Mouse (Mus musculus): ENCODE data around the gene Gpc6.
A peak's percentile ranks its signal among the peaks of the same experiment; 100 is the strongest.

The Gpc6 gene

DNA sequence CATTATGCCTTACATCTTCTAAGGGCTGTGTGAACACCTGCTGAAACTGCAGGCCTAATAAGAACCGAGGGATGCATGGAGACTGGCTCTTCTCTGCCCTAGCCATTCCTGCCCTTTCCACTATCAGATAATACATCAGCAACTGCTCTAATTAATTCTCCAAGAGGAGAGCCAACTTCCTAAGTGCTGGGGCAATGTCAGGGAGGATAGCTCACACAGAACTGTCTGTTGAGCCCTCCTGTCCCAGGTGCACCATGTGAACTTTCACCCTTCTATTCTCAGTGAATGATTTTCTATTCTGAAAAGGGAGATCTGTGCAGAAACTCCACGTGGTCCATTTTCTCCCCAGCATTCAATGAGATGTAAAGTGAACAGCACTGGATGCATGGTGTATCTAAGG, 136.0 kb downstream of the Gpc6 start:
- no peak for DNase-seq (ENCODE audit: low read depth, low spot score)

DNA sequence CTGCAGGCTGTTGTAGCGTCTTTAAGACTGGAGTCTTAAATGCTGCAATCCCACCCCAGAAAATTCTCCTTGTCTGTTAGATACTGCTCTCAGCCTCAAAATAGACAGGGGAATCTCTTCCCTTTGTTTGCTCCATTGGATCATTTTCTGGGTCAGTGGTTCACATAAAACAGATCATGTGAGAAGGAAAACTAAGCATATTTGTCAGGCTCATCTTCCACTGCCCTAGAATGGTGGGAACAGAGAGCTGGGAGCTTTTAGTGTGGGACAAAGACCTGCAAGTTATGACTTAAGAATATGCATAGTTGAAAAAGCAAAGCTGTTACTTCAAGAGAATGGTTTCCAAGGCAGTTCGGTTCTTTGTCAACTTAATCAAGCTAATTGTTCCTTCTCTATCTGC, 136.4 kb downstream of the Gpc6 start:
- no peak for DNase-seq (ENCODE audit: low read depth, low spot score)

DNA sequence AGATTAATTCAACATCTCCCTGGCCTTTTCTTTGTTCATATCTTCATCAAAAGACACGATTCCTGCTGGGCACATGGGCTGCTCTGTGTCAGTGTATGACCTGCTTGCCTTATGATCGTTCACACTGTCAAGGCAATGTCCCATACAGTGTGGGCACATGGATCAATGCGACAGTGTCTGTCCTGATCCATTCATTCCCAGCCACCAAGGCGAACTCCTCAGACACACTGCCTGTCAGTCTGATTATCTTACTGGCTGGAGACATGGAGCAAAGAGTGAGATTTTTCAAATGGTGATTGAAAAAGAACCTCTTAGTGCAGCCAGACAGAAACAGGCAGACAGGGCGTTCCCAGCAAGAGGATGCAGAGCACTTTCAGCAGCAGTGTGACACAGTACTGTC, 143.1 kb downstream of the Gpc6 start:
- no peak for DNase-seq (ENCODE audit: low read depth, low spot score)

DNA sequence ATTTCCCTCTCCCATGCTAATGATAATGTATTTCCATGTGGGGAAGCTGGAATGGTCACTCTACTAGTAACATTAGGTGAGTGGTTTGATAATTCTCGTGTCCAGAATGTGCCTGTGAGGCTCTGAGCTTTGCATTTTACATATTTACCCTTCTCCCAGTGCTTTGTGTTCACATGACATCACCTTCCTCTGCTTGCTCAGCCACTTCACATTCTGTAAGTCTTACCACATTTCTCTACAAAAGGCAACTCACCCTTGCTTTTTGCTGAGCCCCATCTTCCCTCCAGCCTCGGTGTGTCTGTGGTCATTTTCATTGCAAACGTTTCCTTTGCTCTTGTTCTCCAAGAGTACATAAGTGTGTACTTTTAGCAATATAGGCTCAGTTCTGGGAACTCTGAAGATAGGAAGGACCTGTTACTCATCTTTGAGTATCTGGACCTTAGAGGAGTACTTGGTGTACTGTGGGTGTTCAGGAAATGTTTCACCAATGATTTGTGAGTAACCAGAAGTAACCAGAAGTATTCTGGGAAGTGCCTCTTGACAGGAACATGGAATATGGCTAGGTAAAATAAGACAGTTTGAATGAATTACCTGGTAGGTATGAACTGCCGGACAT, 145.5 kb downstream of the Gpc6 start:
- no peak for DNase-seq (ENCODE audit: low read depth, low spot score)

DNA sequence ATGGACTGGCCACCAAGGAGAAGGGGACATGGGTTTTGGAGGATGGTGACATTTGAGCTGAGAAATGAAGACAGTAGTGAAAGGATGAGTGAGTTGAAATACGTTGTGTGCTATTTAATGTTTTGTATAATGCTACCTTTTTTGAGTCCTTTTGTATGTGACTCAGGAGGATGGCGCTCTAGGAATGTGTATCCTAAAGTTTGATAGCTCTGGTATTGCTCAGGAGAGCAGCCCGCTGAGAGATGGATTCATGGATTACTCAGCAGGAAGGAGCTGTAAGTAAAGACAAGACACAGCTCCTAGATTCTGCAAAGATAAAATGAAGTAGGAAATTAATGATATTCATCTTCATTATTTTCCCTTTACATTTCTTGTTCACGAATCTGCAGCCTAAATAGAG, 168.5 kb downstream of the Gpc6 start:
- no peak for DNase-seq (ENCODE audit: low read depth, low spot score)

DNA sequence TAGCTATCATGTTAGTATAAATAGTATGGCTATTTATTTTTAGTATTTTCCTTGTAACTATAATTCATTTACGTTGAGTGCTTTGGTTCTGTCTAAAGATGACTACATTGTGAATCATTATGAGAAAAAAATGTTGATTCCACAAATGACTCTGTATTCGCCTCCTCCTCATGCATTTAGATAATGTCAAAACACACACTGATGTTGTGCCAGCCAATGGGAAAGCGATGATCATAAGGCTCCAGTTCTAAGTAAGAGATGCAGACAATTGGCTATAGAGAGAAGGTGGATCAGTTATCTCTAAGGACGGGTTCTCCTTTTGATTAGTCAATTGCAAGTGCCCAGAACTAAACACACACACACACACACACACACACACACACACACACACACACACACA, 181.8 kb downstream of the Gpc6 start:
- DNase-seq (ENCODE audit: low read depth, low spot score): no peak

DNA sequence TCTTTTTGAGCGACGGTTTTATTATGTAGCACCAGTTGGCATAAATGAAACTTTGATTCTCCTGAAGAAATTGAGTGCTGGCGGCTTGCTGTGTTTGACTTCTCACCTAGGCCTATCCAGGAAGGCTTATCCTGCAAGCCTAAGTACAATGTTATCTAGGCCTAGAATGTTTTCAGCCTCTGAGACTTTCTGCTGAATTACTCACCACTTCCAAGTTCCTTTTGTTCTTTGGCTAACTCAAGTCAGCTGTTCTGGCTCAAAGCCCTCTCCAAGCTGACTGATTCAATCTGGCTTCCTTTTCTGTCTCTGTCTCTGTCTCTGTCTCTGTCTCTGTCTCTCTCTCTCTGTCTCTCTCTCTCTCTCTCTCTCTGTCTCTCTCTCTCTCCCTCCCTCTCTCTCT, 188.0 kb downstream of the Gpc6 start:
- no peak for DNase-seq (ENCODE audit: low read depth, low spot score)

DNA sequence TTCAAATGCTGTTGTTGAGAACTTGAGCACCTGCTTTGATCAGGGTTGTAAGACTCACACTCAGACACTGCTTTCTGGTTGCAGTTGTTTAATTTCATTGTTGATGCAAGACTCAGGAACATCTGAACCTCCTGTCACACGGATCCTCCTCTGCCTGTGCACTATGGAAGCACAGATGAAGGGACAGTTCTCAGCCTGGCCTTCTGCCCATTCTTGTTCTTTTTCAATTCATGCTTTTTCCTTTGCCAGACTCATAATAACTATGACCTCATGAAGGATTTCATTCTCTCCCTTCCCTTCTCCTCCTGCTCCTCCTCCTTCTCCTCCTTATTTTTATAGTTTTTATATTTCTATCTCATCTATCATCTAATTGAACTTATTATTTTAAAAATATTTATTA, 196.9 kb downstream of the Gpc6 start:
- DNase-seq (ENCODE audit: low read depth, low spot score): no peak

DNA sequence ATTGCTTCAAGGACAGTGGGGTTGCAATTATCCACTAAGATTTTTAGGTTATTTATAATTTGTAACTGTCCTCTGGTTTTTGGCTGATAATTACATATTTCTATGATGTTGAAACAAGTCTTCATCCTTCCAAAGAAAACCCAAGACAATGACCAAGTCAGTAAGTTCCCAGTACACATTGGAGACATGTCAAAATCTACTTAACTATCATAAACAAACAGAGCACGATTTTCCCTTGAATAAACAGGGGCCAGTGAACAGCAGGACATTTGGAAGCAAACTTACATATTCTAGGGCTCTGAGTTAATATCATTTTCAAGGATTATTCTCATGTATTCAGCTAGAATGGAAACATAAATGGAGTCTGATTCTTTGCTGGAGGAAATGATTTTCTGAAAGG, 205.2 kb downstream of the Gpc6 start:
- no peak for DNase-seq (ENCODE audit: low read depth, low spot score)

DNA sequence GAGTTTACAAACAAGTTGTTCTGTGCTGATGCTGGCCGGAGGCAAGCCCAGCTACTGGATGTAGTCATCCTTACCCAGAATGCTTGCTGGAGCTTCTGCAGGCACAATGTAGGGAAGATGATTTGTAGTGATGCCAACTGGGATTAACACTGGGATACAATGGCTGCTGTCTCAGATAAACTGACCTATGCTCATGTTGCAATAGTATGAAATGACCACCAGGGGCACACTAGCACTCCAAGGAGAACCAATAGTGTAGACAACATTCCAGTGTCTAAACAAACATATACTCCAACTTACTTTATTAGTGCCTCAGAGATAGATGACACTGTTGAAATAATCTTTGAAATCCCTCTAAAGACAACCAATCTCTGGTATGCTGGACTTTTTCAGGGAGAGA, 206.2 kb downstream of the Gpc6 start:
- no peak for DNase-seq (ENCODE audit: low read depth, low spot score)

DNA sequence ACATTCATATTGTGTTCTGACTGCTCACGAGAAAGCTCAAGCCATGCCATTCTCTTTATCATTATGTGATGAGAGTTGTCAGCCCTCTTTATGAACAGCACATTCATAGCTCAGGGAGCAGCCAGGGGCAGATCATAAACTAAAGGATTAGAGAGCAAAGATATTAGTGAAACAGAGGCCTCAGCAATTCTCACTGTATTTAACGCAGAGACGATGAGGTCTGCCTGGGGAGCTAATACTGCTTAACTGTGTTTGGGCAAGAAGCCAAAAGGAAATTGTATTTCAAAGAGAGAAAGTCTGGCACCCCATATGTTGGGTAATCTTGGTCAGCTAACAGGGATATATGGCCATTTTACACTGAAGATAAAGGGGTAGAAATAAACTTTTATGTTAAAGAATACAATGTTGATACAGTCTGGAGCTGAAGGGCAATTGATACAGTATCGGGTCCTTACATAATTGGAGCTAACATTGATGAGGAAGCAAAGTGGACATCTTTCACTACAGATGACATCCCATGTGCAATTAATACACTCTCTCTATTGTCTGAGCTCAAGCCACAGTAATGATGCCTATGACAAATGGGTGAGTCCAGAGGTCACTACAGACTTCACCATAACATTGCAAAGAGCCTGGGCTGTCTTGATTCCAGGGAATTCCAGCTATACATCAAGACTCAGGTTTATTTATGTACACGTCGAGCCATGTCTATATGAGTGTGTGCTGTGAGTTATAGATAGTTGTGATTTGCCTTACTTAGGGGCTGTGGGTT, 216.1 kb downstream of the Gpc6 start:
- DNase-seq (ENCODE audit: low read depth, low spot score): no peak

DNA sequence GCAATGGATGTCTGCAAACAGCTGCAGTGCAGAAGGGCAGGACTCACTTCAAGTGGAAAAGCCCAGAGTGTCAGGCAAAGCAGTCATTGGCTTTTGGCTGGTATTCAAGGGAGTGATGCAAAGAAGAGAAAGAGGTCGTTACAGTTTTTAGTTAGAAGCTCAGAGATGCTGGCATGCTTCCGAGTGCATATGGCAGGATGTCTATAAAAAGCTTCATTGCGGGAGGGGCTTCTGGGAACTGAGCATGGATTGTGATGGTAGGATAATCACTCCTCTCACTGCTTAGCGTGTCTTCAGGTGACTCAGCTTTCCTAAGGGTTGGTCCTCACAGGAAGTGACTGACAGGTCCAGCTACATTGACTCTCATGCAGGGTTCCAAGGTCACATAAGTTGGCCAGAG, 221.0 kb downstream of the Gpc6 start:
- no peak for DNase-seq (ENCODE audit: low read depth, low spot score)

DNA sequence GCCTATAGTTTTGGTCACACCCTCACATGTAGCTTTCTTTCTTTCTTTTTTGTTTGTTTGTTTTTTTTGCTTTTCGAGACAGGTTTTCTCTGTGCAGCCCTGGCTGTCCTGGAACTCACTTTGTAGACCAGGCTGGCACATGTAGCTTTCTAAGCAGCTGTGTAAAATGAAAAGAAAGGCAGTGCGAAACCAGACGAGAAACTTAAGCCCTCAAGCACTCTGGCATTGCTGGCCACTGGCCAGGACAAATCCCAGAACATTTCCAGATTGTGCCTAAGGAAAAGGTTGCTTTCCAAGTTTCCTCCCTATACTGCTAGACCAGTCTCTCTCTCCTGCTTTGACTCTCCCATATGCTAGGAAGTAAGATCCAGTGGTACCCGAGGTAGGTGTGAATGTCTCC, 221.6 kb downstream of the Gpc6 start:
- DNase-seq (ENCODE audit: low read depth, low spot score): no peak

DNA sequence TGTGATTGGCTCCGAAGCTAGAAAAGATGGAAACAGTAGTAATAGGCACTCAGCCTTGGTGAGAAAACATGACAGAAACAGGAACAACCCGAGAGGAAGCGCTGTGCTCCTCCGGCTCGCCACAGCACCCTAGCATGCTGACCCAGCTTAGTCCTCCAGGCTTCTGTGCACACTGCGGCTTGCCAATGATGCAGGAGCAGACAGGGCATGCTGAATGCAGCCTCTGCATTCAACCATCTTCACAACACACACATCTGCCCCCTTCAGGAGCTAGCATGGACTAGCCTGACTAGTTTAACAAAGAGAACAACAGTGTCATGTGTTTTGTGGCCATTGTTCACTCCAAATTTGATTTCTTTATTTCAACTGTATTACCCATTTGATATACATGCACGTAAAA, 226.5 kb downstream of the Gpc6 start:
- DNase-seq (ENCODE audit: low read depth, low spot score): no peak

DNA sequence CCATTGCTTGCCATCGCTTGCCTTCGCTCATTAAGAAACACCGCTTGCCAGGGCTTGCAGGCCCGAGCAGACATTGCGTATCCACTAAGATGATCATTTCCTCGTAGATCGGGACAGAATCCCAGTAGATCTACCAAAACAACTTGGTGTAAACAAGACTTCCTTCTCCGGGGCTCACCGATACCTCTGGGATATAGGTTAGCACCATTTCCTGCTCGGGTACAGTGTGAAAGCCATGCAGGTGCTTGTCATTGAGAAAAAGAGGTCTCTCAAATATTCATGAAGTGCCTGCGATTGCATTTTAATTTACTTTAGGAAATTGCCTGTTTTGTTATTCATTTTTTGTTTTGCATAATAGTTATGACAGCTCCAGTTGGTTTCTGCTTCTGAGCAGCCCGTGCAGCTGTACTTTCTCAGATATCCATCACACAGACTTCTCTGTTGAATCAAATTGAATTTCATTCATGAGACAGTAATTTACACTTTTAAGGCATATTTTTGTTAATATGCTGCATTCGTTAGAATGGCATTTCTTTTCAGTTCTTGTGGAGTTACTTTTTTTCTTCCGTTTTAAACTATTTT, 230.9 kb downstream of the Gpc6 start:
- no peak for DNase-seq (ENCODE audit: low read depth, low spot score)

DNA sequence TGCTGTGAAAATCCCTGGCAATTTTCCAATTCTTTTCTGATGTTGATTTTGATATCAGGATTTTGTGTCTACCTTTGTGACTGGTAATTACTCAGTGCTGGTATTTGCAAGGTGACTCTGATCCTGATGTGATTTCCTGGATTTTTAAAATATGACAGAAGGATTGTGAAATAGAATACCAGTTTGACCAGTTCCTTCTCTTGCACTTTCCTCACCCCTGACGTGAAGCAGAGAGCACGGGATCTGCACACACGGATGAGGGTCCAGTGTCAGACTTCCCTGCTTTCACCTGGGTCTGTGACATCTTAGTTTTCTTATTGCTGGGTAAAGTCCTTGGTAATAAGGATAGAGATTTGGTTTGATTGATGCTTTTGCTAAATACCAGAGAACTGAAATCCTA, 232.3 kb downstream of the Gpc6 start:
- no peak for DNase-seq (ENCODE audit: low read depth, low spot score)

DNA sequence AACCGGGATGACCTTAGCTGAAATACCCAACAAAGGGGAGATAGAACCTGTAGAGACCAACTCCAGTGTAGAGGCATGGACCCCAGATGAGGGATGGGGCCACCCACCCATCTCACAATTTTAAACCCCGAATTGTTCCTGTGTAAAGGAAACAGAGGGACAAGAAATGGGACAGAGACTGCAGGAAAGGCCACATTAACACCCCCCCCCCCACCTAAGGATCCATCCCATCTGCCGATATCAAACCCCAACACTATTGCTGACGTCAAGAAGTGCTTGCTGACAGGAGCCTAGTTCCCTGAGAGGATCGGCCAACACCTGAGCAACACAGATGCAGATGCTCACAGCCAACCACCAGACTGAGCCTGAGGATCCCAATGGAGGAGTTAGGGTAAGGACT, 241.2 kb downstream of the Gpc6 start:
- DNase-seq (ENCODE audit: low read depth, low spot score): no peak

DNA sequence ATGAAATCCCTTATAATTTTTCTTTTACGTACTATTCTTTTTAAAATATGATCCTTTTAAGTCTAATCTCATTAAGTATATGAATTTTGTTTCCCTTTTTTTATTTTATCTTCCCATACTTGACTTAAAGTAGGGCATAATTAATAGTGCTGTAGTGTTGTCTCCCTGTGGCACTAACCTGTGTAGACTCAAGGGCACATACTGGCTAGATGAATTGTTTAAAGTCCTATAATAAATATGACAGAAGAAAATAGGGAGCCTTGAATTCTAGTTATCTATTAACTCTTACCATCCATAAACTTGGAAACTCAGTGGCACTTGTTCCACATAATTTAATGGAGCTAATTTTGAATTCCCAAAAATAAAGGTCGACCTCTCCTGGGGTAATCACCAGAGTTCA, 268.2 kb downstream of the Gpc6 start:
- no peak for DNase-seq (ENCODE audit: low read depth, low spot score)

DNA sequence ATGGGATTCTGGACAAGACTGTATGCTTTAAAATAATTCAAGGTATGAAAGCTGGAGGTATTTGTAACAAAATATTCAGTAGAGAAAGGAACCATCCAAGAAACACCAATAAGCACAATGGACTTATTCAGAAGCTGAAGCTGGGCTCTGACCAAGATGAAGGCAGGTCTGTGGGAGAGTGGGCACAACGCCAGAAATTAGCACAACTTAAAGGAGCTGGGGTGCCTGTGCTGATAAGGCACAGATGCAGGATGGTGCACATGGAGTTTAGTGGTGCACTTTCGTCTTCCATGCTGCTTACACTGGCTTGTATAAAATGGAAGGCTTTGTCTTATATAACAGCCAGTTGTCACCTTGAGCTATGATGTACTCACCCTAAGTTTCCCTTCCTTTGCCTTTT, 276.9 kb downstream of the Gpc6 start:
- DNase-seq (ENCODE audit: low read depth, low spot score): no peak

DNA sequence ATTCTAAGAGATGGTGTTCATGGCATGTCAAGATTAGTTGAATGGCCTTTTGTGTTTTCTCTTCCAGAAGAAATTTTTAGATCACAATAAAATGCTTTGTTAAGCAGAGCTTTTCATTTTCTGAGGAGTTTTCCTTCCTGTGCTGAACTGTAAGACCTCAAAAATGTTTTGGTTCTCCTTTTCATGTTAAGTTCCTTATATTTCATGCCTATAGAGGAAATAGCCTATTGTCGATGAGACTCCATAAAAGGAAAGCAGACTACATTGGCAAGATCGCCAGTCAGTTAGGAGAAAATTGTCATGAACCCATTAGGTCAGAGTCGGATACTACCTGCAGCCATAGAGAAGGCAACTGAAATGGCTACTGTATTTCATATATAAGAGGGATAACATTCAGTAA, 278.8 kb downstream of the Gpc6 start:
- no peak for DNase-seq (ENCODE audit: low read depth, low spot score)

DNA sequence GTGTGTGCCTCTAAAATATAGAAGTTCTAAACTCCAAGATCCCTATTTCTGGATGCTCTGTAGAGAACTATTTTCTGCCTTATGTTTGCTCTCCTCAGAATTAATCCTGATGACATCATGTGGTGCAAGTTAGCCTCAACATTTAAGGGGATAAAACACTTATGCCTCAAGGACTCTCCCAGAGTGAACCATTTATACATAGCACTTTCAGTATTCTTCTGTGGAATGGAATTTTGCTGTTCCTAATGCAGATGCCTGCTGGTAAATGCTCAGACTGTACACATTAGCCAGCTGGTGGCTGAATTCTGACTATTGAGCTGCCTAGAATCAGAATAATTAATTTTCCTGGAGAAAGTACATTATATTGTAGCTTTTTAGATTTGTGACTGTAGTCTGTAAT, 289.3 kb downstream of the Gpc6 start:
- DNase-seq (ENCODE audit: low read depth, low spot score): no peak

DNA sequence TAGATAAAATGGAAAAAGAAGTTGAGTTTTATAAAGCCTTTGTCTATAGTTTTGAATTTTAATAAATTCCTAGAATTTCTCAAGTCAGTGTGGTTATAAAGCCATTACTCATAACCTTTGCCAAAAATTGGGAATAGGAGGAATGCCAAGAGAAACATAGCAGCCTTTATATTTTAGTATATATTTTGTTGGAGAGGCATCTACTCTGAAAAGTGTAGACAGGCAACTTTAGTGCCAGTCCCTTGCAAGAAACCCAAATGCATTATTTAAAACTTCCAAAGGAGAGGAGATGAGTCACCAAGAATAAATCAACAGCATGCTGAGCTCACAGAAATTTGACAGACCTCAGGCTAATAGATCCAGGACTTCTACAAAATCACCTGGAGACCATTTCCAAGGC, 301.8 kb downstream of the Gpc6 start:
- no peak for DNase-seq (ENCODE audit: low read depth, low spot score)

DNA sequence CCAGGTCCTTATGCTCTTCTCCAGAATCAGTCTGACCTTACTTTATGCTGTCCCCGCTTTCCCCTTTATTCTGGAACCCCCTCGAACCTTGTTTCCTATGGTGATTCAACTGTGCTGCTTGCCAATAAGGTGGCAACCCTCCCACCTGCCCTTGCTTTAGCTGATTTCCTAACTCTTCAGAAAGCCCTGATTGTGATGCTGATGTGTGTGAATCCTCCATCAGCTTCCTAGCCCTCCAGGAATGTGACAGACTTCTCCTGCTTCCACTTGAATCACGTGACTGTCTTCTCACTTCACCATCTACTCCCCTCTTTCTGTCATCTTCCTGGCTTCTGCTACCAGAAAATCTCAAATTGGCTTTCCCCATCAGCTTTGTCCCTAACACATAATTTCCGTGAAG, 305.4 kb downstream of the Gpc6 start:
- DNase-seq (ENCODE audit: low read depth, low spot score): peak; percentile 18

All from WW6 (cell line).